Mouse (Mus musculus) monocyte, adult 2 months (primary cell): ENCODE data around the gene Nfib.

Experiments
- DNase-seq, 2 experiments: peaks; one replicate each; pipeline ENCODE4 v3.0.0; 2022; ENCODE audit warnings: low spot score in 2 of 2, low read depth in 1 of 2

Gene Nfib

DNA sequence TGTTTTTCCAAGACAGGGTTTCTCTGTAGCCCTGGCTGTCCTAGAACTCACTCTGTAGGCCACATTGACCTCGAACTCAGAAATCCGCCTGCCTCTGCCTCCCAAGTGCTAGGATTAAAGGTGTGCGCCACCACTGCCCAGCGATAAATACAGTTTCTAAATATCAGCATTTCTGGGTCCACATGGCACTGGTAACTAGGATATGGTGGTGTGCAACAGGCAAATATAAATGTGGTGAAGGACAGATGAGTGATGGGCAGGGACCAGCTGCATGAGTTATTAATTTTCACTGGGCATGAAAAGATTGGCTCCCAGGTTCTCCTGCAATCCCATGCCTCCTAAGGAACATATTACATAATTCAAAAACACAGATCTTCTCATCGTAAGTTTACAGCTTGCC is 266.9 kb downstream of the Nfib start:
- DNase-seq = no peak

DNA sequence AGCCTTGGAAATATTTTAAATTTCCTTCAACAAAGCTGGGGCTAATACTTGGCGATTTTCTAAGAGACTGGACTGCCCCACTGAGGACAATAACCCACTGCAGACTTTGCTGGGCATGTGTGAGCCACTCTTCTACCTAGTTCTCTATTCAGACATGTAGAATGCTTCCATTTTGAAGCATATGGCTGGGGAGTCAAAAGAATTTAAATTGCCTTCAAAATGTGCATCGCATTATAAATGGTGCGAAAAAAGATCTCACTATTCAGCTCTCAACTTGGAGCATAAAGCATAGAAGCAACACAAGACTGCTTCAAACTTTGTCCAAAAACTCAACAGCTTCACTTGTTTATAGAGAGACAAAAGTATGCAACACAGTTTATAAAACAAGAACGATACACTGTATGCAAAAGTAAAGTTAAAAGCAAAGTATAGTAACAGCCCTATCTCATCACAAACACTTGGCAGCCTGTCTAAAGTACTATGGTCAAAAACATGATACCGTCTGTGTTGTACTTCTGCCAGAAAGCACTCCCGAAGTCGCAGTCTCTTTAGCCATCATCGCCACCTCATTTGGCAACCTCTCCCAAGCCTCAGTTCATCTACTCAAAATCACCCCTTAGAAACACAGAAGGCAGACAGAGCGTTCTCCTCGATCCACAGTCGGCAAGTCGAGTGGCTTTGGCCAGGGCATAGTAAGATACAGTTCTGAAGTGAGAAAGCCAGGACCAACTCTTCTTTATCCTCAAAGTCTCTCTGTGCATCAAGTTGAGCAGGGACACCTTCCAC is 267.8 kb downstream of the Nfib start:
- DNase-seq = no peak

DNA sequence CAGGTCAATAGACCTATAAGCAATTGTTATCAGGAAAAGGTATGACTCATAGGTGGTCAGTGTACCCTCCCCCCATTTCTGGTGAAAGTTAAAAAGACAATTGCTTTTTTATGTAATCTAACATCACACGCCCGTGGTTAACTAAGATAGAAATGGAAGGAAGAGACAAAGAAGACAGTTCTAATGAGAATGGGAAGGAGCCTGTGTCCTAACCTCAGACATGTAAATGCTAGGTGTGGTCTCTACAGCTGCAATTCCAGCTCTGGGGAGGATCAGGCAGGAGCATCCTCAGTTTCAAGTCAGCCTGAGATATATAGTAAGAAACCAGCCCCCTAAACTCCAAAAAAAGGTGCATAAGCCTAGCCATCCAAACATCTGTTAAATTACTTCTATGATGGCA is 268.9 kb downstream of the Nfib start:
- no peak for DNase-seq

DNA sequence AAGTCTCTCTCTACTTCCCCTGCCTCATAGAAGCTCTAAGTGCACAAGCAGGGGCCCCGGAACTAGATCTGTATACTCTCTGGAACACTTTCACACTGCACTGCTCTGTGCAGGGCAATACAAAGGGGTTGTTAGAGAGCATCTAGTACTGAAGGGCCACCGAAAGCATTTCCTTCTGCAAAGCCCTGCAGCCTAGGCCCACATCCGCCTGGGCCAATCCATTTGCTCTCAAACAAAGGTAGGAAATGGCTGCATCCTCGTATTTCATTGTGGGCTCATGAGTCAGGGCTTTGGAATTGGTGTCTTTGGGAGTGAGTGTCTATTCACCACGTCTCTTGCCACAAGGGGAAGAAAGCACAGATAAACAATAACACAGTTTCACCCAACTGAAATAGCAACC is 269.8 kb downstream of the Nfib start:
- no peak for DNase-seq

DNA sequence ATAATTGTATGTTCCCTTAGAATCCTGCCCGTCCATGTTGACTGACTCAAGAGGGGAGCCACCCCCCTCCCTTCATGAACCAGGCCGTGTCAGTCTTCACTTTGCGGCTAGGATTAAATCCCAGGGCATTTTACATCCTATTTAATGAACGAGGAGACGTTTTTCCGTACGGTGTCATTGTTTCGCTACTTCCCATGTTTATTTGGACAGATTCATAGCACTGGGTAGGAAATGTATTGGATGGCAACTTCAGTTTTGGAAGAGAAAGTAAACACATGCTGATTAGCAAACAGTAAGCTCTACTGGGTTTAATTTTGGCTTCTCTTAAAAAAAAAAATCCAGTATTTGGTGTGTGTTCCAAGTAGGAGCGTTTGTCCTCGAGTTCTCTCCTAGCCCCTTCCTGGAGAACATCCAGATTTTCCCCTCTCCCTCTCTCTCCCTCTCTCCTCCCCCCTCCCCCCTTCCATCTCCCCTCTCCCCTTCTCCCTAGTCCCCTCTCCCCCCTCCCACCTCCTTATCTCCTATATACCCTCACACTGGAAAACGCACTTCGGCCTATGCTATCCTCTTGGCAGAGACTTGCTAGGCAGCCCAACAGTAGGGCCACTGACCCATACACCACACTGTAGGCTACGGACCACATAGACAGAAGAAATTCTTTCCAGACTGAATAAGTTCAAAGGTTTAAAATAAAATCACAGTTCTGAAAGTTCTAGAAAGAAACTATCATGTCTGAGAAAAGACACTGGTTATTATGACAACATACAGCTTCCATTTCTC is 271.4 kb downstream of the Nfib start:
- DNase-seq = no peak

DNA sequence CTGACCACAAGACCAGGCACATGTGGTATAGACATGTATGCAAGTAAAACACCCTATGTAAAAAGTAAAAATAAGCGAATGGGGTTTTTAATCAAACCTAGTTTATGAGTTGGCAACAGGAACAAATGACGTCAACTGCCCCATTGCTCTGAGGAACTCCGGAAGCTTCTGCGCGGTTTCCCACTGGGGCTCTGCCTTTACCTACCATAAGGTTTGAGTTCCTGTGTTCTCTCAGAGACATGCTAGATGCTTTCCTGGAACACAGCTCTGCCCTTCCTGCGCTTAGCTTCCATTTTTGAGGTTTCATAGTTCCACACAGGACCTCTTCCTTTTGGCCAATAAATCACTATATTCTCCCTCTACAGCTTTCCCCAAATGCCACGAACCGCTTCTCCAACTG is 273.7 kb downstream of the Nfib start:
- DNase-seq = no peak

DNA sequence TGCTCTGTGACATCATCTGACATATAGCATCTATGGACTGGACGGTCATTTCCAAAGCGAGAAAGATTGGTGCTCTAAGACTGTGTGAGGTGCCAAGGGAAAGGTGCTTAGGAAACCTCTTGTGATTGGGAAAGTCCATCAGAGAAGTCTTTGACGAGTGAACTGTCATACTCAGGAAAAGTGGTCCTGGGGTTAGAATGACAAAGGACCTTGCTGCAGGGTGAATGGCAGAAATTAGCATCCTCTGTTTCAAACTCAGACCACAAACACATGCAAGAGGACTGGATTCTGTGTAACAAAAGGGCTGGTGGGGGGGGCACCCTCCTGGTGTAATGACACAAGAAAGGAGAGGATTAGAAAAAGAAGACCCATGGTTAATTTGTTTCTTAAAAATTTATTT is 274.7 kb downstream of the Nfib start:
- DNase-seq = no peak

DNA sequence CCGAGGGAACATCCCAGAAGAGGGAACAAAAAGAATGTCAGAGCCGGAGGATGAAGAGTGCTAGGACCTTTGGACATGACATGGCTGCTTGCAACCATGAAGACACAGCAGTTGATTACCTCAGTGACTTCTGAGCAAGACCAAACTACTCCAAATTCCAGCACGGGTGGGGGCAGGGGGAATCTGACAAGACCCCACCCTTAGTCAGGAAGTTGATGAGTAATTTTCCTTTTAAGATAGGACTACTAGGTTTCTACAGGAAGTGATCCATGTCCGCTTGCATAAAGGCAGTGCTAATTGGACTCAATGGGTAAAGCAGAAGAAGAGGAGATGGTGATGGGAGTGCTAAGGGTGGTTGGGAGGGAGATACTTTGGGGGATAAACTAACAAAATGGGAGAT is 279.3 kb downstream of the Nfib start:
- DNase-seq = no peak

DNA sequence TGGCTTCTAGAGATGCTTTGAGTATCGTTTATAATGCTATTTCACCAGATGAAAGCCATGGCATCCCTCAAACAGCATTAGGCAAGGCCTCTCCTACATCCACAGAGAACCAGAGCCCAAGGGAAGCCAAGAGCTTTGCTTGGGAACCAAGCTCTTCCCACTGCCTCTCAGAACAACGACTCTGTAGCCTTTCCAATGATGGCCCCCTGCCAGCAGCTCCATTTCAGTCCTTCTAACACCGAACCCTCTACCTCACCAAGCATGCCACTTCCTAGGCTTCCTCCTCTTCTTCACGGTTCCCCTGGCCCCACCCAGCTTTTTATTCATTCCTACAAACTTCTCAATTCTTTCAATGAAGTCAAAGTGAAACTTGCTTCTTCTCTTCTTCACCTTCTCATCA is 287.3 kb downstream of the Nfib start:
- no peak for DNase-seq

DNA sequence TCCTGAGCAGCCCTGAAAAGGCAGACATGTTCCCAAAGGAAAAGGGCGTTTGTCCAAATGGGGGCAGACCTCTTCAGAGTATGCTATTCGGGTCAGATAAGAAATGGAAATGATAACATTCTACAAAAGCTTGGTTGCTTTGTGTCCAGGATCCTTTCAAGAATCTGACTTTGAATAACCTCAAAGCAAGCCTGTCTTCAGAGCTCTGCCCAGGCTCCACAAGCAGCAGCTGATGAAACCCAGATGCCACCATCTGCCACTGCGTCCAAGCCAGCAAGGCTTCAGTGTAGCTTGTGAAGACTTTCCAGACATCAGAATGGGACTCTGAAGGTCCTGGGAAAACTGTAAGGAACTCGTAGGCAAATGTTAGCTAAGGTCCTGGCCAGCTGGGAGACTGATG is 289.7 kb downstream of the Nfib start:
- DNase-seq = no peak

DNA sequence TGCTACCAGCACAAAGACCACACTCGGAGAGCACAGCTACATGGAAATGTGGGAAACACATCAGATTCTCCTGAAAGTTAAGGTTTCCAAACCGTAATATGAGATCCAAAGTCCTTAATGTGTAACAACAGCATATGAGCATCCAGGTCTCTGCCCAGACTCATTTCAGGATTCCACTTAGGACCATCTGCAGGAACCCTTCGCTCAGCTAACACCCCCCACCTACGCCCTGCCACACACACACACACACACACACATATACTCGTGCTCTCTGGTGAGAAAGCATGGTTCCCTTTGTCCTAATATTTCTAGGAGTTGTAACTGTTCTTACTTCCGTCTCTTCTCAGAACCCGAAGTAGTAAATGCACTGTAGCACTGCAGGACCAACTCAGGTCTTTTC is 292.9 kb downstream of the Nfib start:
- no peak for DNase-seq

DNA sequence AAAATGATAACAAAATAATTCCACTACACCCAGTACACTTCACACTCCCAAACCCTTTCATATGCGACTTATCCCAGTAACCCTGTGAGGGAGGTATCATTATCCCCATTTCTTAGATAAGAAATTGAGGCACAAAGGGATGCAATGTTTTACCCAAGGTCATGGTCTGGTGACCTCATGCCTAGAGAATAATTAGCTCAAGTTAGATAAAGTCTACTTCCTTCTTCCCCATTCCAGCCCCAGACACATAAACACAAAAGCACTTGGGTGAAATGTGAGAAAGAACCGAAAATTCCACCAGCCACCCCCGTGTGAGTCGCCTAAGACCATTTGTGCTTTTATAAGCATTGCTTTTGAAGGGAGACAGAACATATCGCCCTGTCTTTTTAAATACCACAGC is 293.6 kb downstream of the Nfib start:
- no peak for DNase-seq

DNA sequence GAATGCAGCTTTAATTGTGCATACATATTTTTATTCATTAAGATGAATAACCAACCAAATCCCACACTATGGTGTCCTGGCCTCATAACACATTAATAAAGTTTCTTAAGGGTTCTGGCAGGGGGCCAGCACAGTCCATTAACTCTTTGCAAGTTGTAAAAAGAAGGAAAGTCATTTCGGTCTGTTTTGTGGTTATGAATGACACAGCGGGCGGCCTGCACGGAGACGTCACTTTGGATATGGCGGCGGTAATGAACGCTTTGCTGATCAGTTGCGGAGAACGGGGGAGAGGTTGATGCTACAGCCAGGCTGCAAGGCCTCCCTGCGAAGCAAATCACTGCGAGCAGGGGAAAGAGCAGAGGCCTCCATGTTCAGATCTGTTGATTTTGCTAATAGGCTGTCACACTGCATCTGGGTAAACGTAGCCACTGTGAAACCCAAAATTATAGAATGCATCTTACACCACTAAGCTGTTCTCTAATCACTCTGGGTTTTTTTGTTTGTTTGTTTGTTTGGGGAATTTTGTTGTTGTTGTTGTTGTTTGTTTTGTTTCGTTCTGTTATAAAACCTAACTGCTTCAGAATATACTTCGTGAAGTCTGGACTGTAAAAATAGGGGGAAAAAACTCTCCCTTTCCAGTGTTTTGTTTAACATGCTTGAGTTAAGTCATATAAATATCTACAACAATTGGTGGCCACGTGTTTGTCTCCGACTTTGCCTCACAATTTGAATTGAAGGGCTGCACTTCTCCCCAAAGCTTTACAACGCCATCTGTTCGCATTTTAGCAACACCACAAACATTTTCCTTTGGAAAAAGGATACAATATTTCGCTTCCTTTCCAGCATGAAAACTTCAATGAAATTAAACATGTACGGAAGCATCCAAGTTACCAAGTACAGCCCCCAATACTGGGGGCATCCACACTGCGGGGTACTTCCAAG is 296.8 kb downstream of the Nfib start:
- DNase-seq = no peak

DNA sequence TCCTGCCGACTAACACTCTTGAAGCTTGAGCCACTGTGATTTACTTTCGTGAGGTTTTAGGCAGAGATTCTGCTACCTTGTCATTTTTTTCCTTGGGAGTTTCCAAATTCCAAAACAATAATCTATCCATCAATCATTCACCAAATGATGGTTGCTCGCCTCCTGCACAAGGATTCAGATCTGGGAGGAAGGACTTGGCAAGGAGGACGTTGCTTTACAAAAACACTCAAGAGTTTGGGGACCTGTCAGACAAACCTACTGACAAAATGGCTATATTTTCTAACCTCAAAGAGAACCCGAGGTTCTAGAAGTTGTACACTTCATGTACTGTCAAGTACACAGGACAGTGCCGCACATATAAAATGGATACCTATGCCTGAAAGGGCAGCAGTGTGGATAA is 299.0 kb downstream of the Nfib start:
- DNase-seq = no peak

DNA sequence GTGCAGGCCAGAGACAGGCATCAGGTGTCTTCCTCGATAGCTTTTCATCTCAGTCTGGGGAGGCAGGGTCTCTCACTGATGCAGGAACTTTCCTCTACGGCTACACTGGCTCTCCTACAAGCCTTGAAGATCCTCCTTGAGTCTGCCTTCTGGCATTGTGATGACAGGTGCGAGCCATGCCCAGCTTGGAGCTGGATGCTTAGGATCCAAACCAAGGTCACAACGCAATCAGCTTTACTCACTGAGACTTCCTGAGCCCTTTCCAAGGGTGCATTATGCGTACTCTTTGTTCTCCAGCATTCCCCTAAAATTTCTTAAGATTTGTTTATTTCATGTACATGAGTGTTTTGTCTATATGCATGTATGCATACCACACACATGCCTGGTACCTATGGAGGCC is 299.8 kb downstream of the Nfib start:
- no peak for DNase-seq

DNA sequence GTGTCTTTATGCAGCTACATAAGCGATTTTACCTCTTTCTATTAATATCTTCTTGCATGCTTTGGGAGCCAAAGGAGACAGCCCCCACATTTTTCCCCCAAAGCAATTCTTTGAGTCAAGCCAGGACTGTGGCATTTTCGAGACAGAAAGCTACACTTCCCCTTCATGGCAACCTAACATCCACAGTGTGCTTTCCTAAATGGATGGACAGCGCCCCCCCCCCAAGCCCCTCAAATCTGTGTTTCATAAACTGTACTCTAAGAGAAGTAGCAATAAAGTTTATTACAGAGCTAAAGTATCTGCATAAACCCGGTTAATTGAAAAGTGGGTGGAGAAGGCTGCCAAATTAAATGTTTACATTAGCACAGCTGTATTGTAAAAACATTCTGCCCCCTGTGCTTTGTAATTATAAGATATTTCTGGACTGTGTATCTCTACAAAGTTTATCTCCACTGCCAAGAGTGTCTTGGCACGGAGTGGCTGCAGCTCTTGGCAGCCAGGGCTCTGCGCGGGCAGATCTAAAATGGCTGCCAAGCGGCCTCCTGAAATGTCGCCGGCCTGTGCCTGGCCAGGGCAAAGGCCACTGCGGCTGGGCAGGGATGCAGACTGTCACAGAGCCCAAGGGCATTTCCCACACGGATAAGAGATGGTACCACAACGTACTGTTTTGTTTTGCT is 301.4 kb downstream of the Nfib start:
- no peak for DNase-seq

DNA sequence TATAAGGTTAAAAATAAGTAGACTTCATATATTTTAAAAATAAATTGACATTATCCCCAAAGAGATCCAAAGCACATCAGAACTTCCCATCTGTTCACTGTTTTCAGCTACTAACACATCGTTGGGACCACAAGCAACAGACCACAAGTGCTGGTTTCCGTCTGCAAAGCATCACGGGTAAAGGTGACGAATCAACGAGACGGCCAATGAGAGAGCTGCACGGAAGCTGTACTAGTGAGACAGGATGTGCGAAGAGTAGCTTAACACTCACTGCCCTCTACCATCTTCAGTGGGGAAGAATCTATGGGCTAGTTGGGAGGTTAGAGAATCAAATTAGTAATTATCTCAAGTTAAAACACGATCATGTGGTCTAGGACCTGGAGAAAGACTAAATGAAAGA is 302.9 kb downstream of the Nfib start:
- DNase-seq = no peak

DNA sequence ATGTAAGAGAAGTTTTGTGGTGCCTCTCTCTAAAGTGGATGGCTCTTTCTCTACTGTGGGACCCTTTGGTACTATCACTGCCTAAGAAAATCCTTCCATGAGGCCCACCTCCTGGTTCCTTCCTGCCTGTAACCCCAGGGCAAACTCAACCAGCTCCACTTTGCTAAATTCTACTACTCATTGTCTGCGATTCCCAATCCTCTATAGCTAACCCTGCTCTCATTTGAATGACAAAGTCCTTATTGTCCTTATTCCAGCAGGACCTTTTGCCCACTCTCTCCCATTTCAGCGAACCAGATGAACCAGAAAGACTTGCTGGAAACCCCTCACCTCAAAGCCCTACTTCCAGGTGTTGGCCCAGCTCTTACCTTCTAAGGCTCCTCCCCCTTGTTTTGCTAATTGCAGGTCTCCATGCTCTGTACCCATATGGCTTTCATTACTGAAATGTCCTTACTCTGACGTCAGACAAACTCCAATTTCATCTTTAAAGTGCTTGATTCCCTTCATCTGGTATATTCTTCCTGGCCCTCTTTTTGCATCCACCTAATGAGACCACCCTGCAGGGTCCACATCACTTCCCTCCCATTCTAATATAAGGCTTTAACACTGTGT is 304.0 kb downstream of the Nfib start:
- DNase-seq = no peak

DNA sequence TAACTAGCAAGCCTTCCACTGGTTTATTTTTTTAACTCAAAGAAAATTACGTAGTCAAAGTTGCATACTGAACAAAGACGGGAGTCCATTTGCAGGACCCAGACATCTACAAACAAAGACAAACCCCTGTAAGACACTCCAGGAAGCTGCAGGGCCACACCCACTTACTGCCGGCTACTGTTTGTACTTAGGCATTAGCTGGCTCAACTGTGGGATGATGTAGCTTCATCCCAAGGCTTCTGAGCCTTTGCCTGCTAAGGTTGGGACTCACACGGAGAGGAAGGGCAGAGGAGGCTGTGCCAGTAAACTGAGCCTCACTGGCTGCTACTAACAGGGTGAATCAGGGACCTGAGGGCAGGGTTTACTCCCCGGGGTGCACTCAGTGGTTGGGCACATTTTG is 305.0 kb downstream of the Nfib start:
- no peak for DNase-seq
